Comparison of ENCODE assay signal across 18 mouse cellular contexts in genomic region chr12:74105811-74106513, GRCm38 (mm10).
DNase-seq lines count a peak whose midpoint lies in the region; ATAC-seq and TF ChIP-seq lines count a peak whose summit lies in the region.
"Had no signal": no experiment of that assay in that cellular context is flagged by ENCODE, and none has a peak within 500 bp of the region (broad histone marks: within the 10 kb centered on the region; RNA-seq: fewer than 3 reads in every experiment).

No protein-coding gene starts in this region.

- H3K27me3 ChIP-seq in hindbrain, embryonic 15.5 days = no peaks in the 10 kb centered on the region
- H3K27me3 ChIP-seq in hindbrain, embryonic 10.5 days (ENCODE audit: insufficient read depth, poor library complexity, severe bottlenecking) = peaks cover 10% of the 10 kb centered on the region
- H3K27me3 ChIP-seq in hindbrain, postnatal 0 days (ENCODE audit: insufficient read depth, low read length) = no peaks in the 10 kb centered on the region
- H3K27me3 ChIP-seq: heart, embryonic 12.5 days; kidney, embryonic 15.5 days; neural tube, embryonic 12.5 days had no signal

- no peaks in the 10 kb centered on the region for H3K36me3 ChIP-seq in hindbrain, embryonic 15.5 days
- H3K36me3 ChIP-seq in hindbrain, embryonic 10.5 days = no peaks in the 10 kb centered on the region
- H3K36me3 ChIP-seq in ES-E14 (ENCODE audit: control insufficient read depth, insufficient read depth, low read length, poor library complexity, severe bottlenecking) = no peaks in the 10 kb centered on the region
- H3K36me3 ChIP-seq in hindbrain, postnatal 0 days (ENCODE audit: insufficient read depth, low read length) = no peaks in the 10 kb centered on the region
- H3K36me3 ChIP-seq: heart, embryonic 12.5 days; kidney, embryonic 15.5 days; neural tube, embryonic 12.5 days had no signal

- peaks cover 12% of the 10 kb centered on the region for H3K4me1 ChIP-seq in hindbrain, embryonic 15.5 days (replicated peaks)
- peaks cover 13% of the 10 kb centered on the region for H3K4me1 ChIP-seq in hindbrain, embryonic 10.5 days (replicated peaks)
- no peaks in the 10 kb centered on the region for H3K4me1 ChIP-seq in ES-E14 (ENCODE audit: control insufficient read depth in 2 of 2, insufficient read depth in 2 of 2, low read length in 2 of 2, poor library complexity in 1 of 2)
- no peaks in the 10 kb centered on the region for H3K4me1 ChIP-seq in hindbrain, postnatal 0 days (ENCODE audit: insufficient read depth, low read length)
- H3K4me1 ChIP-seq: heart, embryonic 12.5 days; kidney, embryonic 15.5 days; neural tube, embryonic 12.5 days had no signal

- WGBS in hindbrain, embryonic 15.5 days = 65% methylated on average over 6 of the region's 6 CpGs
- 72% methylated on average over 6 of the region's 6 CpGs for WGBS in hindbrain, embryonic 10.5 days
- 57% methylated on average over 6 of the region's 6 CpGs for WGBS in hindbrain, postnatal 0 days

- no peak overlapping the region for H3K9ac ChIP-seq in hindbrain, embryonic 15.5 days
- H3K9ac ChIP-seq in ES-E14 (ENCODE audit: insufficient read depth, low read depth, low read length, poor library complexity, severe bottlenecking) = no peak overlapping the region
- H3K9ac ChIP-seq in hindbrain, postnatal 0 days (replicated peaks; ENCODE audit: low read length) = no peak overlapping the region
- H3K9ac ChIP-seq: heart, embryonic 12.5 days; kidney, embryonic 15.5 days; liver, embryonic 14.5 days; neural tube, embryonic 12.5 days had no signal

- in situ Hi-C loops in ES-E14 (cut with MboI; ENCODE audit: low sequenced_read_pairs in 2 of 2, unreplicated experiment in 2 of 2) = no loop called here

- H3K4me3 ChIP-seq in hindbrain, embryonic 15.5 days = no peak overlapping the region
- H3K4me3 ChIP-seq in hindbrain, embryonic 10.5 days = no peak overlapping the region
- no peak overlapping the region for H3K4me3 ChIP-seq in ES-E14 (ENCODE audit: insufficient read depth in 1 of 2, low read depth in 1 of 2, low read length in 2 of 2, poor library complexity in 1 of 2, severe bottlenecking in 1 of 2)
- no peak overlapping the region for H3K4me3 ChIP-seq in hindbrain, postnatal 0 days (ENCODE audit: low read length)
- H3K4me3 ChIP-seq: heart, embryonic 12.5 days; kidney, embryonic 15.5 days; neural tube, embryonic 12.5 days had no signal

- ATAC-seq in hindbrain, embryonic 15.5 days (ENCODE audit: low FRiP score, low read depth) = no peak
- ATAC-seq in hindbrain, postnatal 0 days = peak; percentile 56
- no peak for ATAC-seq in megakaryocyte progenitor cell, adult 5-6 weeks (replicated peaks; ENCODE audit: poor library complexity)
- ATAC-seq: intestine, postnatal 0 days; Patski had no signal

- peak overlapping the region; percentile 59 for H3K27ac ChIP-seq in hindbrain, embryonic 15.5 days (replicated peaks)
- H3K27ac ChIP-seq in hindbrain, embryonic 10.5 days = no peak overlapping the region
- no peak overlapping the region for H3K27ac ChIP-seq in ES-E14 (ENCODE audit: insufficient read depth, low read depth, low read length, poor library complexity, severe bottlenecking)
- peak overlapping the region; percentile 42; the same call in 1 of the 2 replicates for H3K27ac ChIP-seq in hindbrain, postnatal 0 days
- H3K27ac ChIP-seq: kidney, embryonic 15.5 days; liver, embryonic 14.5 days; neural tube, embryonic 12.5 days; stomach, postnatal 0 days had no signal

- H3K4me2 ChIP-seq in hindbrain, embryonic 15.5 days = no peak overlapping the region
- no peak overlapping the region for H3K4me2 ChIP-seq in hindbrain, postnatal 0 days (ENCODE audit: low read depth, low read length)
- H3K4me2 ChIP-seq: heart, embryonic 12.5 days; kidney, embryonic 15.5 days; neural tube, embryonic 12.5 days had no signal

- H3K9me3 ChIP-seq in hindbrain, embryonic 15.5 days = no peaks in the 10 kb centered on the region
- H3K9me3 ChIP-seq in hindbrain, embryonic 10.5 days = no peaks in the 10 kb centered on the region
- no peaks in the 10 kb centered on the region for H3K9me3 ChIP-seq in ES-E14 (ENCODE audit: control insufficient read depth, insufficient read depth, low read depth, low read length)
- no peaks in the 10 kb centered on the region for H3K9me3 ChIP-seq in hindbrain, postnatal 0 days (ENCODE audit: low read length)
- H3K9me3 ChIP-seq: heart, embryonic 12.5 days; kidney, embryonic 15.5 days; neural tube, embryonic 12.5 days had no signal

- DNase-seq in hindbrain, embryonic 10.5 days (ENCODE audit: low spot score) = no peak
- DNase-seq in ES-E14 (ENCODE audit: low read depth, low spot score) = peak; percentile 13
- DNase-seq in ZHBTc4 (ENCODE audit: low read depth, low spot score) = peak; percentile 9
- DNase-seq in hindbrain, postnatal 0 days (ENCODE audit: low spot score) = peak; percentile 20
- DNase-seq in lung, adult 18-20 months = no peak
- DNase-seq: adrenal gland, postnatal 36 days; cerebellum, adult 2 months; cerebellum, postnatal 36 days; right cerebral cortex, adult 18-20 months had no signal

- TF ChIP-seq CTCF in hindbrain, postnatal 0 days (IDR thresholded peaks at IDR 0.05; ENCODE audit: low read depth) = no peak

TF ChIP-seq in ES-E14, 5 proteins besides CTCF, POLR2A, EP300 and RAD21:
- no peak for TF ChIP-seq ZC3H11A (IDR thresholded peaks at IDR 0.05; ENCODE audit: borderline replicate concordance, low read depth, low read length)
- no peak for TF ChIP-seq HCFC1 (IDR thresholded peaks at IDR 0.05; ENCODE audit: borderline replicate concordance, insufficient read depth, low read length)
- no peak for TF ChIP-seq CHD2 (IDR thresholded peaks at IDR 0.05; ENCODE audit: low read depth, low read length)
- TF ChIP-seq ZNF384 (IDR thresholded peaks at IDR 0.05; ENCODE audit: low read depth, low read length) = no peak
- no peak for TF ChIP-seq MAFK (IDR thresholded peaks at IDR 0.05; ENCODE audit: insufficient read depth, low read depth, low read length)

Comparison
In these comparisons a context has a peak if more than half of its experiments do, and no peak if none do; other contexts are left out.
1. H3K27ac ChIP-seq: peak in hindbrain, embryonic 15.5 days (single experiment) and hindbrain, postnatal 0 days (single experiment); none in hindbrain, embryonic 10.5 days (single experiment) and ES-E14 (single experiment).
2. DNase-seq: peak in ES-E14 (single experiment), ZHBTc4 (single experiment) and hindbrain, postnatal 0 days (single experiment); none in hindbrain, embryonic 10.5 days (single experiment) and lung, adult 18-20 months (0 of 2).